Mouse (Mus musculus) kidney, adult 2 months (tissue): Measurements from ENCODE around the gene 0610012G03Rik.

Source experiments
- CTCF ChIP-seq: fragments of 200-500 bp; conservative IDR thresholded peaks from 2 replicates; pipeline ENCODE4 v1.5.1; 2011; ENCODE audit warnings: low read depth, mild to moderate bottlenecking, control low read depth, low read length, moderate library complexity, mixed read lengths; ENCODE audit not compliant: insufficient read depth, insufficient read length
- POLR2A ChIP-seq: fragments of 200-500 bp; IDR thresholded peaks from one replicate; pipeline ENCODE4 v1.6.1; 2011; ENCODE audit warnings: low read depth, low read length, control low read depth

DNA sequence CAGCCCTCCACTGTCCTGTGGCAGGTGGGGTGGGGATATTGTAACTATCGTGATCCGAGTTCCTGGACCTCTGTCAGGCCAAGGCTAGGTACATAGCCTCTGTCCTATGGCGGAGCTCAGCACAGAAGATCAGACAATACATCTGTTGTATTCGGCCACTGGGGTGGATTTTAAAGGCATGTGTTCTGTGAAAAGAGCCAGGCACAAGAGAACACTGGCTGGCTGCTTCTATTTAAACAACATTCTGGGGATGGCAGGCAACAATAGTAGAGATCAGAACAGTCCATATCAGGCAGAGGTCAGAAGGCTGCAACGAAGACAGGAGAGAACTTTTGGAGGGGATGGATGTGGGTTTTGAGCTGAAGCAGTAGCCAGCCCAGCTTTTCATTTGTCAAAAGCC is 16.0 kb downstream of the 0610012G03Rik start:
- TF ChIP-seq CTCF (no peak), POLR2A (no peak)
